Mouse (Mus musculus) embryonic fibroblast, embryonic 13.5 days (primary cell): ENCODE measurements around the gene Sptb.

ENCODE experiments used
- CTCF ChIP-seq: IDR thresholded peaks from 2 replicates; pipeline ENCODE4 v1.5.1; 2011; ENCODE audit warnings: mild to moderate bottlenecking, control low read depth, low read length, moderate library complexity, borderline replicate concordance; ENCODE audit not compliant: insufficient read depth
- POLR2A ChIP-seq: IDR thresholded peaks from 2 replicates; pipeline ENCODE4 v1.6.1; 2011; ENCODE audit warnings: low read depth, mild to moderate bottlenecking, control low read depth, low read length, moderate library complexity

DNA sequence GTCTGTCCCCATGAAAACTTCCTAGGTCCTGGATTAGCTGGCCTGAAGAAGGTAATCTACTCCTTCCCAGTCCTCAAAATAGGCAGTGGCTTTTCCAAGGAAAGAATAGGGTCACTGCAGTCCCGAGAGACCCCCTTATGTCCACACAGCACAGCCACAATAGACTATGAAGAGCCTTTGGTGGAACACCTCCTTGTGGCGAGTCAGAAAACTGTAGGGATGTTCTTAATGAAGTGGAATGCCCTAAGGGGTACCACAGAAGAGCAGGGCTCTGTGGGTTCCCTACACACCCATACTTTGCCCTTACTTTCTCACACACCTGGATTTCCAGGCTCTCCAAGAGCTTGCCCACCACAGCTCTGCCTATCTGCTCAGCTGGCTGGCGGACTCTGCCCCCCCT lies 104.5 kb downstream of the Sptb start:
- TF ChIP-seq CTCF (no peak), POLR2A (no peak)
